Mouse (Mus musculus) midbrain, embryonic 16.5 days (tissue): ENCODE results near the gene Pkn2. TPM values are rescaled to one million over a fixed set of nuclear protein-coding genes. Genes with fewer than 3 reads are reported as not detected.
A peak's percentile ranks its signal among the peaks of the same experiment; 100 is the strongest.

Experiments
- ATAC-seq: fragments of 200-750 bp; cut with Nextera tagmentation; 2 replicates; pipeline ENCODE4 v1.8.0; 2017; ENCODE audit warnings: moderate TSS enrichment
- H3K27ac ChIP-seq: fragments of 300-500 bp; sonication (generic); 2 replicates; pipeline ENCODE4 v1.5.1; 2014; ENCODE audit warnings: mild to moderate bottlenecking, low read length, mixed read lengths
- H3K27me3 ChIP-seq: fragments of 300-500 bp; sonication (generic); 2 replicates; pipeline ENCODE4 v1.6.1; 2014; ENCODE audit warnings: low read depth, low read length, mixed read lengths; ENCODE audit not compliant: control insufficient read depth, insufficient read depth
- H3K36me3 ChIP-seq: fragments of 300-500 bp; sonication (generic); 2 replicates; pipeline ENCODE4 v1.6.1; 2014; ENCODE audit warnings: mild to moderate bottlenecking, low read length, moderate library complexity, mixed read lengths; ENCODE audit not compliant: control insufficient read depth, insufficient read depth
- H3K4me1 ChIP-seq: fragments of 300-500 bp; sonication (generic); 2 replicates; pipeline ENCODE4 v1.6.1; 2014; ENCODE audit warnings: mild to moderate bottlenecking, low read length, mixed read lengths; ENCODE audit not compliant: control insufficient read depth, insufficient read depth
- H3K4me2 ChIP-seq: fragments of 300-500 bp; sonication (generic); 2 replicates; pipeline ENCODE4 v1.6.1; 2014; ENCODE audit warnings: mild to moderate bottlenecking, low read length, mixed read lengths
- H3K4me3 ChIP-seq: fragments of 300-500 bp; sonication (generic); 2 replicates; pipeline ENCODE4 v1.5.1; 2014; ENCODE audit warnings: low read depth, mild to moderate bottlenecking, low read length, moderate library complexity, mixed read lengths
- H3K9ac ChIP-seq: fragments of 300-500 bp; sonication (generic); 2 replicates; pipeline ENCODE4 v1.6.1; 2014; ENCODE audit warnings: low read depth, low read length, mixed read lengths
- H3K9me3 ChIP-seq: fragments of 300-500 bp; sonication (generic); replicated peaks from 2 replicates; pipeline ENCODE4 v1.6.1; 2014; ENCODE audit warnings: mild to moderate bottlenecking, low read length, mixed read lengths; ENCODE audit not compliant: control insufficient read depth, poor library complexity, severe bottlenecking
- WGBS: fragments of 180-500 bp; shearing (Covaris S2); extraction: QIAGEN DNeasy Blood & Tissue Kit; methylation state at CpG from one replicate; pipeline ENCODE4 v1.1.7; 2014; 5-methylcytosine and 5-hydroxymethylcytosine counted together
- polyA plus RNA-seq: library from polyadenylated mRNA; unstranded; fragments of >200 nt; fragmentation: Nextera tagmentation; extraction: Ambion mirVana; gene quantifications from 2 replicates; pipeline ENCODE4 v1.2.1, GENCODE M21; 2015

Gene Pkn2
- polyA plus RNA-seq, 1 experiment from 2014 or later = 18.6 TPM

DNA sequence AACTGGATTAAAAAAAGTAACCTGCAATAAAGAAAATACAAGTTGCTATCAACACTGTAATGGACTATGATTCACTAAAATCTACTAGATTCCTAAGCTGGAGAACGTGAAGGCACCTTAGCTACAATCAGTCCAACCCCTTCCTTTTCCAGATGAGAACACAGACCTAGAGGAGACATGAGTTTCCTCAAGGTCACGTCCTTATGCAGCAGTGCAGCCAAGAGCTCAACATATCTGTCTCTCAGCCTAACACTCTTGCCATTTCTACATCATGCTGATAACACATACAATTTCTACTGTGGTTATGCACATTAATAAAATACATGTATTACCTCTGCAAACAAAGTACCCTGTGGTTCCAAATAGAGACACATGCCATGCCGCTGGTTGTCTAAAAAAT is 70.2 kb downstream of the Pkn2 start:
- H3K4me1 ChIP-seq = no peaks in the 10 kb centered on the region
- H3K9ac ChIP-seq = no peak overlapping the region
- no peak overlapping the region for H3K4me3 ChIP-seq
- peaks cover 13% of the 10 kb centered on the region for H3K36me3 ChIP-seq
- no peak overlapping the region for H3K4me2 ChIP-seq
- no peaks in the 10 kb centered on the region for H3K27me3 ChIP-seq
- H3K27ac ChIP-seq = no peak overlapping the region
- H3K9me3 ChIP-seq = no peaks in the 10 kb centered on the region
- WGBS = 92% methylated on average over 3 of the region's 3 CpGs
- ATAC-seq = no peak

DNA sequence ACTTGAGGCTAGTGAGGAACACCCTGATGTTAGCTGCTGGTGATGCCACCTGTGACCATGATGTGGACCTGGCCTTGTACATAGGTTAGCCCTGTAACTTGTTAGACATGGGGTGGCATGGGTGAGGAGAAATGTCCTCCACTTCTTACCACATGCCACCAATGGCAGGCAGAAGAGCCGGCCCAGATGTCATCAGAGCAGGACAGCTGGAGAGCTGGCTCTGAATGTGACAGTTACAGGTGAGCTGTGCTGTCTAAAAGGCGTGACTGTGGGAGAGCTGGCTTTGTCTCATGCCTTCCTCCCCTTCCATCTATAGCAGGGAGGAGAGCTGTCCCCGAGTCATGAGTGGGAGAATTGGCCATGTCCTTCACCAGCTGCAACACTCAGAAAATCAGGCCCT is 86.2 kb downstream of the Pkn2 start:
- 92% methylated on average over 3 of the region's 3 CpGs for WGBS
- peaks cover 21% of the 10 kb centered on the region for H3K36me3 ChIP-seq

DNA sequence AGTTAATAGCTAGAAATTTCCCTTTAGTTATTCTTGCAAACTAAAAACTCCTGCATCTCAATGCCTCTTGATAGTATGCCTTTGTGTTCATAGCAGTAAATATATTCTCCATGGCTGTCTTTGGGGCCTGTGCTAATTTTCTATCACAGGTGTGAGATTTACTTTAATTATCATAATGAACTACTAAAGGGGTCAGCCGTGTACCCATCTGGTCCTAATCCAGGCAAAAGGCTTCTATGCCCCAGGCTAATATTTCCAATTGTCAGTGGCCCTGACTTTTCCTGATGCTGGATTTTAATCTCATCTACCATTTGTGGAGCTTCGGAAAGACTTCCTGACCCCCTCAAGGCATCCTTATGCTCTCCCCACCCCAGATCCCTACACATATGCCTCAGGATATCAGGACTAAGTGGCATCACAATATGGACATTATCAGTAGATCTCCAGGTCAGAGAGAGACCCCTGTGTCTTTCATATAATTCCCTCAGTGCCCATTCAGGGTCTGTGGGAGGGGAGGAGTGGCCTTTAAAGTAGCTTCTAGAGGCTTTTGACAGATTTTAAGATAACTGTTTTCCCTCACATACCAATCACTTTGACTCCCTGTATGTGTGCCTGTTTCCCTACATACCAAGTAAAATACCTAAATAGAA is 95.3 kb downstream of the Pkn2 start:
- Histone ChIP-seq H3K27me3 (no peaks in the 10 kb centered on the region), H3K4me2 (no peak overlapping the region), H3K4me3 (no peak overlapping the region), H3K9ac (no peak overlapping the region), H3K36me3 (peaks cover 19% of the 10 kb centered on the region), H3K27ac (no peak overlapping the region), H3K9me3 (no peaks in the 10 kb centered on the region), H3K4me1 (no peaks in the 10 kb centered on the region)
- ATAC-seq = no peak
- 45% methylated on average over 2 of the region's 2 CpGs for WGBS

More for the DNA sequence above, 86.2 kb downstream of the Pkn2 start:
- H3K9me3 ChIP-seq = no peaks in the 10 kb centered on the region
- no peak overlapping the region for H3K9ac ChIP-seq
- H3K4me3 ChIP-seq = no peak overlapping the region
- no peak overlapping the region for H3K27ac ChIP-seq
- H3K4me2 ChIP-seq = no peak overlapping the region
- no peaks in the 10 kb centered on the region for H3K27me3 ChIP-seq
- no peaks in the 10 kb centered on the region for H3K4me1 ChIP-seq
- ATAC-seq = no peak

DNA sequence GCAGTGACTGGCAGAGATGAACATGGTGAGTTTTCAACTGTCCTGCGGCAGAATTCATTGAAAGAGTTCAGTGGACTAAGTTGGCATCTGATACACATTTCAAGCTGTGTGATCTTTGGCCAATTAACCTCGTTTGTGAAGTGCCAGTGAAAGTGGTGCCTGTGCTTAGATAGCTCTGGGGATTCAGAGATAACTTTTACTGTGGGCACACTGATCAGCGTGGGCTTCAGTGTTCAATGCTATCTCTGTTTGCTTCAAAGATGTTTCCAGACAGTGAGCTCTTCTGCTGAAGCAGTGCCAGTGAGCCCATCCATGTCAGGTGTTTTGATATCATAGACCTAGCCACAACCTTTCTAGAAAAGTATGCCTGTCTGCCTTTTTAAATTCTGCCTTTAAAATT is 104.6 kb downstream of the Pkn2 start:
- Histone ChIP-seq H3K4me2 (no peak overlapping the region), H3K27me3 (no peaks in the 10 kb centered on the region), H3K9ac (no peak overlapping the region), H3K4me1 (no peaks in the 10 kb centered on the region), H3K4me3 (no peak overlapping the region), H3K9me3 (no peaks in the 10 kb centered on the region), H3K27ac (no peak overlapping the region), H3K36me3 (peaks cover 13% of the 10 kb centered on the region)
- no peak for ATAC-seq
- 75% methylated on average over 3 of the region's 3 CpGs for WGBS

DNA sequence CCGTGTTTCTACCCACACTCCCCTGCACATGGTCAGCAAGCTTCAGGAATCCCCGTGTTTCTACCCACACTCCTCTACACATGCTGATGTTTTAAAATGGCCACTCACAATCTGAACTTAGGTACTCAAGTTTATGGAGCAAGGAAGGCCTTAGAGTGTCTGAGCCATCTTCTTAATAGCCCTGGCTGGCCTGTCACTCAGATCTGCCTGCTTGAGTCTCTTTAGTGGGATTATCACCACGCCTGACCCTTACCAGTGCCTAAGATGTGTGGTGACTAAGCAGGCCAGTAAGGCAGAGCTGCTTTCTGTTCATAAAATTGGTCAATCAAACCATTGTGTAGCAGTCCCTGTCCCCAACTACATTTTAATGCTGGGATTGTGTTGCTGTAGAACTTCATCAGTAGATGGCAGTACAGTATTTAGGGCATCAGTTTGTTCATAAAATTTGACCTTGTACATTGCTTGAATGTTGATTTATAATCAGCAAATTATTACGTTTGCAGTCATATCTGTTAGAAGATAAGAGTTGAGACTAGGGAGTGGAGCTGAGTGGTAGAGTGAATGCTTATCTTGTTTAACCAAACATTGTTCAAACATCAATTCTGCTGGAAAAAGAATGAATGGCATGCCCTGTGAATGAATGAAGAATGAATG is 108.1 kb downstream of the Pkn2 start:
- ATAC-seq = no peak
- Histone ChIP-seq H3K27ac (no peak overlapping the region), H3K4me1 (no peaks in the 10 kb centered on the region; the same call in none of the 2 replicates), H3K27me3 (no peaks in the 10 kb centered on the region), H3K36me3 (0 out of 2 replicates have a peak, but pooled peaks cover 3% of the 10 kb centered on the region), H3K4me3 (no peak overlapping the region), H3K9ac (no peak overlapping the region), H3K4me2 (no peak overlapping the region), H3K9me3 (no peaks in the 10 kb centered on the region)
- WGBS = 80% methylated on average over 4 of the region's 4 CpGs

DNA sequence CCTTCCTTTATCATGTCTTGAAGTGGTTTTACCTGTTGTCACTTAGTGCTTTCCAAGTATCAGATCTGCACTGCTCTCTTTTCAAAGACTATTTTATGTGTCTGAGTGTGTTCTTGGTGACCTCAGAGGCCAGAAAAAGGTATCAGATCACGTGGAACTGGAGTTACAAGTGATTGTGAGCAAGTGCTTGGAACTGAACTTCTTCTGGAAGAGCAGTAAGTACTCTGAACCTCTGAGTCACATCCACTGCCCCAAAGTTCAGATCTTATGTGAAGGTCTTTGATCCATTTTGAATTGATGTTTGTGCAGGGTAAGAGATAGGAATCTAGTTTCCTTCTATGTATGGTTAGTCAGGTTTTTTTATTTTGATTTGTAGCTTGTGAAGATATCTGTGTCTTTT is 111.3 kb downstream of the Pkn2 start:
- no peaks in the 10 kb centered on the region for H3K36me3 ChIP-seq
- H3K4me2 ChIP-seq = no peak overlapping the region
- H3K27ac ChIP-seq = no peak overlapping the region
- no peak overlapping the region for H3K4me3 ChIP-seq
- 85% methylated on average over 1 of the region's 1 CpGs for WGBS
- no peaks in the 10 kb centered on the region for H3K27me3 ChIP-seq
- no peak overlapping the region for H3K9ac ChIP-seq
- H3K4me1 ChIP-seq = peaks cover 17% of the 10 kb centered on the region
- H3K9me3 ChIP-seq = no peaks in the 10 kb centered on the region
- no peak for ATAC-seq

DNA sequence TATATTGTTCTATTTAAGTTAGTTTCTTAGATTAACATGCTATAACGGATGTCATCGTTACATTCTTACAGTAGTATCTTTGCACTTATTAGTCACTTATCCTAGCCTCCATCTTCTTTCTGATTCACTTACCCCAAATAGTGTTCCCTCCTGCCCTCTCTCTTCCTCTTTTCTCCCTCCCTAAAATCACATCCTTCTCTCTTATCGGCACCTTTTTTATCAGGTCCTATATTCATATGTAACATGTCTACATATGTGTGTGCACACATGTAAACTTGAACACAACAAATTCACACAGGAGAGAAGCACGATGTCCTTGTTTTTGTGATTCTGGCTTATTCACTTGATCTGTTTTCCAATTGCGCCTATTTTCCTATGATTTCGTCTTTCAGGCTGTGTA is 113.3 kb downstream of the Pkn2 start:
- Histone ChIP-seq H3K36me3 (no peaks in the 10 kb centered on the region), H3K4me3 (no peak overlapping the region), H3K27me3 (no peaks in the 10 kb centered on the region), H3K9me3 (no peaks in the 10 kb centered on the region), H3K9ac (no peak overlapping the region), H3K4me1 (peaks cover 17% of the 10 kb centered on the region), H3K4me2 (no peak overlapping the region), H3K27ac (no peak overlapping the region)
- WGBS = over 99% methylated on average over 6 of the region's 6 CpGs
- no peak for ATAC-seq

DNA sequence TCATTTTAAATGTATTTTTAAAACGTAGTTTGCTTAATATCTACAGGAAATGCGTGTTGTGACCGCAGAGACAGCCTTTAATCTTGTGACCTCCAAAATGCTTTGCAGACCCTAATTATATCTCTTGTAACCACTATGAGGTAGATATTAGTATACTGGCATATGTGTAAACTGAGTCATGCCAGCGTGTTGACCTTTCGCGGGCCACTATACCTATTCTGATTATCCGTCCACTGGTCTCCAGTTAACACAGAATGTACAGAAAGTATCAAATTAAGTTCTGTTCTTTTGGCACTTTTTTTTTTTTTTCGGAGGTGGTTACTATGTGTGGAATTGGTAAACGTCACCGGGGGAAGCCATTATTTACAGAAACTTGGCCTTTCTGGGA is 116.0 kb downstream of the Pkn2 start:
- no peaks in the 10 kb centered on the region for H3K9me3 ChIP-seq
- ATAC-seq = no peak

DNA sequence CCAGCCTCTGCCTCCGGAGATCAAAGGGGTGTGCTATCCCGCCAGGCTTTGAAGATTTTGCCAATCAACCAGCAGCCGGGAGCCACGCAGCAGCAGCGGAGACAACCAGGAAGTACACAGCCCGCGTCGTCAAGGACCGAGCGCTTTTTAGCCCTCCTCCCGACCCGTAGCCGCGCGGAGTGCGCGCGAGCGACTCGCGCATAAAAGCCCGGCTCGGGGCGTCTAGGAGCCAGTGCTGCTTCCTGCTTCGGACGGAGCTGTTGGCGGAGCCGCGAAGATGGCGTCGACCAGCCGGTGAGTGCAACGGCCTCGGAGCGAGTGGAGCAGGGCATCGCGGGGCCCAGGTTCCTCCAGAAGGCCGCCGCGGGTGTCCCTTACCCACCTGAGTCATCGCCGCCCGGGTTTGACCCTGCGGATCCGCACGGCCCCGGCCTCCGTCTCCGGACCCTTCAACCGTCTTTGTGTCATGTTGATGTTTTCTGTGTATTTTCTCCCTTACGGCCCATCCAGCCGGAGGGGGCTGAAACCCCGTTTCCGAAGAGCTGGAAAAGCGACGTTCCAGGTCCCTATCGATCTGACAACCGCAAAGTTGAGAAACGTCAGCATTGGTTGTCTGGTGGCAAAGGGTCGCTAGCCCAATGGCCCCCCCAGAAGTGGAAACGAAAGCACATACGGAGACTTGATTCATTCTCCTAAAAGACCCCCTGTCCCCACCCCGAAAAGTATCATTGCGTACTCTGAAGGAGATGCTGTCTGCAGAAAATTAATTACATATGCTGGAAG is 116.6 kb downstream of the Pkn2 start, which contains the start of gene Gtf2b:
Gene Gtf2b, plus strand, starts transcription at position 51 of the 783 bp plus-strand sequence.
- H3K4me3 ChIP-seq = peak within 1 kb of the TSS; percentile 88
- no peaks in the 10 kb centered on the region for H3K9me3 ChIP-seq
- H3K36me3 ChIP-seq = no peaks in the 10 kb centered on the region
- WGBS = under 1% methylated on average over 64 of the region's 64 CpGs
- H3K27me3 ChIP-seq = no peaks in the 10 kb centered on the region
- peak within 1 kb of the TSS; percentile 90 for H3K9ac ChIP-seq
- peaks cover 17% of the 10 kb centered on the region for H3K4me1 ChIP-seq
- H3K27ac ChIP-seq = peak within 1 kb of the TSS; percentile 89
- ATAC-seq = peak; percentile 99
- H3K4me2 ChIP-seq = peak within 1 kb of the TSS; percentile 79

More for the DNA sequence above, 116.0 kb downstream of the Pkn2 start:
- Histone ChIP-seq H3K9ac (peak overlapping the region; percentile 90), H3K36me3 (no peaks in the 10 kb centered on the region), H3K27me3 (no peaks in the 10 kb centered on the region), H3K4me3 (peak overlapping the region; percentile 88), H3K4me2 (peak overlapping the region; percentile 79), H3K27ac (no peak overlapping the region), H3K4me1 (peaks cover 17% of the 10 kb centered on the region)
- 21% methylated on average over 10 of the region's 10 CpGs for WGBS
